Mouse (Mus musculus) intestine, postnatal 0 days (tissue): ENCODE results near the gene Acoxl. TPM values are rescaled to one million over a fixed set of nuclear protein-coding genes. Genes with fewer than 3 reads are reported as not detected.

Experiments used
- ATAC-seq: fragments of 200-750 bp; cut with Nextera tagmentation; 2 replicates; pipeline ENCODE4 v1.8.0; 2017; ENCODE audit warnings: mild to moderate bottlenecking, moderate TSS enrichment, moderate library complexity
- H3K27ac ChIP-seq: fragments of 300-500 bp; sonication (generic); 2 replicates; pipeline ENCODE4 v1.5.1; 2014; ENCODE audit warnings: mild to moderate bottlenecking, low read depth, low read length, moderate library complexity
- H3K27me3 ChIP-seq: fragments of 300-500 bp; sonication (generic); replicated peaks from 2 replicates; pipeline ENCODE4 v1.6.1; 2014; ENCODE audit warnings: low read length, mixed read lengths; ENCODE audit not compliant: control insufficient read depth, insufficient read depth
- H3K36me3 ChIP-seq: fragments of 300-500 bp; sonication (generic); 2 replicates; pipeline ENCODE4 v1.6.1; 2014; ENCODE audit warnings: mild to moderate bottlenecking, moderate library complexity; ENCODE audit not compliant: control insufficient read depth, insufficient read depth
- H3K4me1 ChIP-seq: fragments of 300-500 bp; sonication (generic); replicated peaks from 2 replicates; pipeline ENCODE4 v1.6.1; 2014; ENCODE audit warnings: antibody characterized with exemption, low read length, mixed read lengths; ENCODE audit not compliant: control insufficient read depth, insufficient read depth
- H3K4me2 ChIP-seq: fragments of 300-500 bp; sonication (generic); replicated peaks from 2 replicates; pipeline ENCODE4 v1.6.1; 2014; ENCODE audit warnings: low read depth, mild to moderate bottlenecking, moderate library complexity
- H3K4me3 ChIP-seq: fragments of 300-500 bp; sonication (generic); 2 replicates; pipeline ENCODE4 v1.5.1; 2014; ENCODE audit warnings: low read depth, low read length
- H3K9ac ChIP-seq: fragments of 300-500 bp; sonication (generic); 2 replicates; pipeline ENCODE4 v1.6.1; 2014; ENCODE audit warnings: mild to moderate bottlenecking, low read depth, low read length
- H3K9me3 ChIP-seq: fragments of 300-500 bp; sonication (generic); 2 replicates; pipeline ENCODE4 v1.6.1; 2016; ENCODE audit warnings: mixed run types; ENCODE audit not compliant: control insufficient read depth
- CTCF ChIP-seq: sonication (generic); IDR thresholded peaks from 2 replicates; pipeline ENCODE4 v1.5.1; 2016; ENCODE audit warnings: low read depth, mild to moderate bottlenecking, control low read depth, antibody characterized with exemption, moderate library complexity
- WGBS: fragments of 180-500 bp; shearing (Covaris S2); extraction: QIAGEN DNeasy Blood & Tissue Kit; methylation state at CpG from one replicate; pipeline ENCODE4 v1.1.7; 2014; 5-methylcytosine and 5-hydroxymethylcytosine counted together
- polyA plus RNA-seq: library from polyadenylated mRNA; unstranded; fragments of >200 nt; fragmentation: Nextera tagmentation; extraction: Ambion mirVana; gene quantifications from 2 replicates; pipeline ENCODE4 v1.2.1, GENCODE M21; 2015

Acoxl gene
- polyA plus RNA-seq, 1 experiment from 2014 or later, result 0.25 TPM

- no peak for ATAC-seq
- H3K4me1 ChIP-seq, result no peaks in the 10 kb centered on the region
- no peaks in the 10 kb centered on the region for H3K36me3 ChIP-seq
- 86% methylated on average over 7 of the region's 7 CpGs for WGBS
- no peak for TF ChIP-seq CTCF
- H3K9me3 ChIP-seq, result no peaks in the 10 kb centered on the region
- no peak overlapping the region for H3K4me3 ChIP-seq
- H3K9ac ChIP-seq, result no peak overlapping the region
- no peaks in the 10 kb centered on the region for H3K27me3 ChIP-seq
- no peak overlapping the region for H3K4me2 ChIP-seq
- no peak overlapping the region for H3K27ac ChIP-seq
Observed at GRCm38 (mm10) chr2:127978601-127979230, 140.0 kb downstream of the Acoxl start.

- no peak overlapping the region for H3K9ac ChIP-seq
- WGBS, result 72% methylated on average over 3 of the region's 3 CpGs
- no peaks in the 10 kb centered on the region for H3K4me1 ChIP-seq
- no peaks in the 10 kb centered on the region for H3K36me3 ChIP-seq
- H3K4me2 ChIP-seq, result no peak overlapping the region
- H3K9me3 ChIP-seq, result no peaks in the 10 kb centered on the region
- no peak overlapping the region for H3K27ac ChIP-seq
- no peak overlapping the region for H3K4me3 ChIP-seq
- TF ChIP-seq CTCF, result no peak
- no peak for ATAC-seq
- H3K27me3 ChIP-seq, result no peaks in the 10 kb centered on the region
Observed at GRCm38 (mm10) chr2:127982610-127983009, 143.9 kb downstream of the Acoxl start.

GRCm38 (mm10) chr2:127983301-127983700 is 144.6 kb downstream of the Acoxl start:
- no peak overlapping the region for H3K4me2 ChIP-seq
- H3K9ac ChIP-seq, result no peak overlapping the region
- ATAC-seq, result no peak
- no peaks in the 10 kb centered on the region for H3K9me3 ChIP-seq
- H3K4me3 ChIP-seq, result no peak overlapping the region
- H3K36me3 ChIP-seq, result no peaks in the 10 kb centered on the region
- WGBS, result 69% methylated on average over 4 of the region's 4 CpGs
- H3K27ac ChIP-seq, result no peak overlapping the region
- no peak for TF ChIP-seq CTCF
- no peaks in the 10 kb centered on the region for H3K27me3 ChIP-seq
- no peaks in the 10 kb centered on the region for H3K4me1 ChIP-seq

- ATAC-seq, result no peak
- 92% methylated on average over 1 of the region's 1 CpGs for WGBS
Observed at GRCm38 (mm10) chr2:127983981-127984380, 145.3 kb downstream of the Acoxl start.

GRCm38 (mm10) chr2:127987706-127988105 is 149.0 kb downstream of the Acoxl start:
- TF ChIP-seq CTCF, result no peak
- Histone ChIP-seq H3K4me1 (no peaks in the 10 kb centered on the region), H3K4me2 (no peak overlapping the region), H3K27ac (no peak overlapping the region), H3K4me3 (no peak overlapping the region), H3K27me3 (no peaks in the 10 kb centered on the region), H3K36me3 (no peaks in the 10 kb centered on the region), H3K9ac (no peak overlapping the region), H3K9me3 (no peaks in the 10 kb centered on the region)
- no peak for ATAC-seq
- WGBS, result 27% methylated on average over 4 of the region's 4 CpGs

More at GRCm38 (mm10) chr2:127983981-127984380, 145.3 kb downstream of the Acoxl start:
- H3K9me3 ChIP-seq, result no peaks in the 10 kb centered on the region
- no peaks in the 10 kb centered on the region for H3K27me3 ChIP-seq
- no peak overlapping the region for H3K4me3 ChIP-seq
- no peaks in the 10 kb centered on the region for H3K4me1 ChIP-seq
- no peak overlapping the region for H3K27ac ChIP-seq
- no peak overlapping the region for H3K9ac ChIP-seq
- TF ChIP-seq CTCF, result no peak
- H3K36me3 ChIP-seq, result no peaks in the 10 kb centered on the region
- H3K4me2 ChIP-seq, result no peak overlapping the region

- no peak for ATAC-seq
- H3K9me3 ChIP-seq, result no peaks in the 10 kb centered on the region
- 39% methylated on average over 6 of the region's 6 CpGs for WGBS
Observed at GRCm38 (mm10) chr2:127990856-127991479, 152.3 kb downstream of the Acoxl start.

More at GRCm38 (mm10) chr2:127990856-127991479, 152.3 kb downstream of the Acoxl start:
- no peak for TF ChIP-seq CTCF
- Histone ChIP-seq H3K36me3 (no peaks in the 10 kb centered on the region), H3K27me3 (no peaks in the 10 kb centered on the region), H3K27ac (no peak overlapping the region), H3K4me3 (no peak overlapping the region), H3K4me2 (no peak overlapping the region), H3K9ac (no peak overlapping the region), H3K4me1 (no peaks in the 10 kb centered on the region)
